Mouse (Mus musculus) liver, embryonic 14.5 days (tissue): ENCODE results near the gene Adprh. TPM values are rescaled to one million over a fixed set of nuclear protein-coding genes. Genes with fewer than 3 reads are reported as not detected.

ENCODE experiments used
- ATAC-seq: fragments of 200-750 bp; cut with Nextera tagmentation; 2 replicates; pipeline ENCODE4 v1.8.0; 2017; ENCODE audit warnings: moderate number of reproducible peaks, mild to moderate bottlenecking, moderate library complexity; ENCODE audit not compliant: insufficient read depth
- DNase-seq, 3 experiments: peaks; one replicate each; pipeline ENCODE4 v3.0.0-alpha.2; 2012 to 2013; ENCODE audit warnings: low read depth in 3 of 3, low spot score in 3 of 3
- H3K27ac ChIP-seq: fragments of 300-500 bp; sonication (generic); 2 replicates; pipeline ENCODE4 v1.5.1; 2014; ENCODE audit warnings: moderate library complexity, mild to moderate bottlenecking, control low read depth, inconsistent platforms
- H3K27me3 ChIP-seq: fragments of 300-500 bp; sonication (generic); 2 replicates; pipeline ENCODE4 v1.6.1; 2014; ENCODE audit warnings: mild to moderate bottlenecking, low read length, moderate library complexity; ENCODE audit not compliant: control insufficient read depth, insufficient read depth
- H3K36me3 ChIP-seq: fragments of 300-500 bp; sonication (generic); replicated peaks from 2 replicates; pipeline ENCODE4 v1.6.1; 2014; ENCODE audit warnings: low read depth; ENCODE audit not compliant: control insufficient read depth, insufficient read depth
- H3K4me1 ChIP-seq, 2 experiments: fragments of 200-500 bp in 1 of 2; fragments of 300-500 bp in 1 of 2; sonication (generic) in 1 of 2; replicated peaks; 2 replicates each; pipeline ENCODE4 v1.6.1; 2012 to 2014; ENCODE audit warnings: antibody characterized with exemption in 1 of 2, inconsistent platforms in 1 of 2, low read length in 1 of 2; ENCODE audit not compliant: control insufficient read depth in 2 of 2, insufficient read depth in 2 of 2
- H3K4me2 ChIP-seq: fragments of 300-500 bp; sonication (generic); 2 replicates; pipeline ENCODE4 v1.6.1; 2014; ENCODE audit warnings: low read depth, mild to moderate bottlenecking, control low read depth, moderate library complexity
- H3K4me3 ChIP-seq, 2 experiments: fragments of 200-500 bp in 1 of 2; fragments of 300-500 bp in 1 of 2; sonication (generic) in 1 of 2; 2 replicates each; pipeline ENCODE4 v1.5.1; 2012 to 2014; ENCODE audit warnings: low read depth in 2 of 2, low read length in 2 of 2, mild to moderate bottlenecking in 2 of 2, control low read depth in 1 of 2, inconsistent platforms in 1 of 2, moderate library complexity in 1 of 2; ENCODE audit not compliant: insufficient read depth in 1 of 2
- H3K9ac ChIP-seq: fragments of 300-500 bp; sonication (generic); replicated peaks from 2 replicates; pipeline ENCODE4 v1.6.1; 2014; ENCODE audit warnings: mild to moderate bottlenecking, control low read depth, moderate library complexity
- H3K9me3 ChIP-seq: fragments of 300-500 bp; sonication (generic); 2 replicates; pipeline ENCODE4 v1.6.1; 2016; ENCODE audit warnings: low read length, mixed read lengths; ENCODE audit not compliant: control insufficient read depth
- CTCF ChIP-seq: IDR thresholded peaks from 2 replicates; pipeline ENCODE4 v1.5.1; 2016; ENCODE audit warnings: antibody characterized with exemption, low read depth, control low read depth
- EP300 ChIP-seq: IDR thresholded peaks from 2 replicates; pipeline ENCODE4 v1.6.1; 2016; ENCODE audit warnings: antibody characterized with exemption, low read depth
- WGBS: fragments of 180-500 bp; shearing (Covaris S2); extraction: QIAGEN DNeasy Blood & Tissue Kit; methylation state at CpG from one replicate; pipeline ENCODE4 v1.1.7; 2014; ENCODE audit not compliant: insufficient replicate concordance; 5-methylcytosine and 5-hydroxymethylcytosine counted together
- polyA plus RNA-seq, 2 experiments: library from polyadenylated mRNA; depleted of rRNA in 1 of 2; stranded (reverse) in 1 of 2; unstranded in 1 of 2; fragments of >200 nt; fragmentation: Nextera tagmentation in 1 of 2; extraction: Ambion mirVana in 1 of 2; gene quantifications; 2 replicates each; pipeline versions ENCODE4 v1.2.1 to v1.2.3; 2012 to 2014

Gene Adprh
- polyA plus RNA-seq, 2 experiments, result 15.2 to 23.7 TPM

DNA sequence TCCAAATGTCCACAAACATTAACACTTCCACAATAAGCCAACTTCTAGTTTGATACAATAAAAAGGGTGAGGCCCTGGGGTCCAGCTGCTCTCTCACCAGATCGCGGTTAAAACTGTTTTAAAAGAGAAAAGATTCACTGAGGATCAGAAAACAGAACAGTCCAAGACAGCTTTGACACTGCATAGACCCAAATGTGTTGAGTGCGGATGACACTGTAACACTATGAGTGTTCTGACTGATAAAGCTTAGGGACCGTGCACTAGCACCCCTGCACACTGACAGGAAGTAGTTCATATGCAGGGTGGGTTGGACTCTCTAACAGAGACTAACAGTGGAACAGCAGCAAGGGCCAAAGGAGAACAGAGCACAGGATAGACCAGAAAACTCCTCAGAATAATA, 1.4 kb upstream of the Adprh start:
- WGBS, result 19% methylated on average over 4 of the region's 4 CpGs
- peak; percentile 43; the same call in 1 of the 2 replicates for ATAC-seq
- Histone ChIP-seq H3K4me2 (no peak overlapping the region; the same call in 1 of the 2 replicates), H3K9ac (no peak overlapping the region), H3K4me1 (peaks cover 18 to 26% of the 10 kb centered on the region in 2 experiments), H3K9me3 (no peaks in the 10 kb centered on the region), H3K36me3 (0 out of 2 replicates have a peak, but pooled peaks cover 2% of the 10 kb centered on the region), H3K27me3 (no peaks in the 10 kb centered on the region), H3K4me3 (no peak overlapping the region), H3K27ac (peak overlapping the region; percentile 48)
- DNase-seq, result no peak
- TF ChIP-seq CTCF (no peak), EP300 (peak; percentile 36)

DNA sequence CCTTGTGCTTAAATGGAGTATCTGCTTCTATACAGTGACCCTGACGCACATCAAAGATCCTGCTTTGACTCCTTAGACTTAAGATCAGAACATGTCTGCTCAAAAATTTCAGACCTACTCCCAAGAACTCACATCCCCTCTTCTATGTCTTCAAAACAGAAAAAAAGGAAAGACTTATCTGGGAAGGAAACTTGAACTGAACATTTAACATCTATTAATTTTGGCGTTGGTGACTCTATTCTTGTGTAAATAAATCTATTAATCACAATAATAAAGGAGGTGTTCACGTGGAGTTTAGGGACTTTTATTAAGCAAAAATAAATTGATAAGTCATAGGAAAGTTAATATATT, 675 bp upstream of the Adprh start:
- H3K9me3 ChIP-seq, result no peaks in the 10 kb centered on the region
- DNase-seq (no peak), ATAC-seq (no peak)
- H3K4me1 ChIP-seq, result peaks cover 12 to 20% of the 10 kb centered on the region in 2 experiments
- H3K27me3 ChIP-seq, result no peaks in the 10 kb centered on the region
- TF ChIP-seq CTCF (no peak), EP300 (no peak)
- peak overlapping the region; percentile 80 to 96 for H3K4me3 ChIP-seq
- H3K4me2 ChIP-seq, result peak overlapping the region; percentile 93
- H3K9ac ChIP-seq, result peak overlapping the region; percentile 98
- WGBS, result 34% methylated on average over 3 of the region's 3 CpGs
- 0 out of 2 replicates have a peak, but pooled peaks cover 2% of the 10 kb centered on the region for H3K36me3 ChIP-seq
- peak overlapping the region; percentile 81 for H3K27ac ChIP-seq

DNA sequence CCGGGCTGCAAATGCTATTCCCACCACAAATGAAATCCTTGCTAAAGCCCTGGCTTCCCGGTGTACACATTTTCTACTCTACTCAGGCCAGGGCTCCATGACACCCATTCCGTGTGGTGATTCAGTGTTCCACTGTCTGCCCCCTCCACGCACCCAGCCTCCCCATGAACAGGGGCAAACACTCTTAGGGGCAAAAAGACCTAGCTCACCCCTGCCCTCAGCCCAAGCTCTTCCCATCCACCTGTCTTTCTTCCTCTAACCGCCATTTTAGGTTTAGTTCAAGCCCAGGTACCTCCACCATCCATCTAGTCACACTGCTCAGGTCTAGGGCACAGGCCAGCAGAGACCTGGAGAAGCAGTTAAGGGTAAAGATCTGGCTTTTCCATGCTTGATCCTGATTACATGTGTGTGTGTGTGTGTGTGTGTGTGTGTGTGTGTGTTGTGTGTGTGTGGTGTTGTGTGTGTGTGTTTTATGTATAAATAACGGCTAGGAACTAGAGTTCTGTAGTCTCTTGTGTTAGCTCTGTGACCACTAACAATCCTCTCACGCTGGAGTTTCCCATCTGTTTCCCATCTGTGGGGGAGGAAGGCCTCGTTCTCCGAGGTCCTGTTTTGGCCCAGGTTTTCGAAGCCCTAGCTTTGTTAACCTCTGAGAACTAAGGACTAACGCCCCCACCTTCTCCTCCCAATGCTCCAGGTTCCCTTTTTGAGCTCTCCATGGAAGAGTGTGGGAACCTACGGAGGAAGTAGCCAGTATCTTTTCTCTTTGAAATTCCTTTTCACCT, 890 bp downstream of the Adprh start:
- TF ChIP-seq CTCF (no peak), EP300 (no peak)
- peak overlapping the region; percentile 98 for H3K9ac ChIP-seq
- H3K4me1 ChIP-seq, result peaks cover 12 to 18% of the 10 kb centered on the region in 2 experiments
- no peaks in the 10 kb centered on the region for H3K9me3 ChIP-seq
- peak overlapping the region; percentile 80 to 96 for H3K4me3 ChIP-seq
- 43% methylated on average over 12 of the region's 12 CpGs for WGBS
- no peak for DNase-seq
- H3K27me3 ChIP-seq, result no peaks in the 10 kb centered on the region
- peaks cover 14% of the 10 kb centered on the region for H3K36me3 ChIP-seq
- peak overlapping the region; percentile 93 for H3K4me2 ChIP-seq
- peak overlapping the region; percentile 50 for H3K27ac ChIP-seq
- ATAC-seq, result no peak

DNA sequence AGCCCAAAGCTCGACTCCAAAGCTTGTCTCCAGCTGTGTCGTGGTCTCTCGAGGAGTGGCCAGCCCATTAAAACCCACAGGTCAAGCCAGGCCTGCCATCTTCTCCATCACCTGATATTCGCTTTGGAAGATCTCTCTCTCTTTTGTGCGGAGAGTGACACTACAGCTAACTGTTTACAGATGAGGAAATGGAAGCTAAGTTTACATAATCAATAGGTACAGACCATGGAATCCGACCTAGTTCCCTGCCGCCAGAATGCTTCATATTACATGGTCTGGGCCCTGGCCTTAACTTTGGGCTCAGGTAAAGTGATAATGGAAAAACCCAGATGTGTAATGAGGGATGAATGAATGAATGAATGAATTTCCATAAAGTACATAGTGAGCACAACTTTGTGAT, 1.8 kb downstream of the Adprh start:
- H3K4me3 ChIP-seq, result no peak overlapping the region
- no peak overlapping the region for H3K4me2 ChIP-seq
- 65% methylated on average over 7 of the region's 7 CpGs for WGBS
- H3K4me1 ChIP-seq, result peaks cover 12 to 18% of the 10 kb centered on the region in 2 experiments
- peaks cover 23% of the 10 kb centered on the region for H3K36me3 ChIP-seq
- DNase-seq (no peak), ATAC-seq (no peak)
- H3K9me3 ChIP-seq, result no peaks in the 10 kb centered on the region
- H3K27me3 ChIP-seq, result no peaks in the 10 kb centered on the region
- no peak overlapping the region for H3K9ac ChIP-seq
- TF ChIP-seq CTCF (no peak), EP300 (no peak)
- H3K27ac ChIP-seq, result no peak overlapping the region

DNA sequence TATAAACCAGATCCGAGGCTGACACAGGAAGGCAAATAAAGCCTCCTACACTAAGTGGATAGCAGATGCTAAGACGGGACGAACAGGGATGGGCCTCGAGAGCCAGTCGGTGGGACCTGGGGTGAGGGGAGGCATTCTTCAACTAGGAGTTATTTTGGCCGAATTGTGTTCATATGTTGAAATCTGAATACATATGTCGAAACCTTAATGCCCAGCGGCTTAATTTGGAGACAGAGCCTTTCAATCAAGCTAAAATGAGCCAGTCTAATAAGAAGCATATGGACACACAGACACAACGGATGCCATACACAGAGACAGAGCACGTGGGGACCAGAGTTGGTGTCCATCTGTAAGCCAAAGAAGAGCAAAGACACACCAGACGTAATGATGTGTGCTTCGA, 4.0 kb downstream of the Adprh start:
- ATAC-seq (no peak), DNase-seq (no peak)
- Histone ChIP-seq H3K4me1 (peaks cover 9 to 12% of the 10 kb centered on the region in 2 experiments), H3K9ac (no peak overlapping the region), H3K9me3 (no peaks in the 10 kb centered on the region), H3K36me3 (peaks cover 33% of the 10 kb centered on the region), H3K4me2 (no peak overlapping the region), H3K27me3 (no peaks in the 10 kb centered on the region), H3K4me3 (no peak overlapping the region), H3K27ac (no peak overlapping the region)
- no peak for TF ChIP-seq CTCF
- TF ChIP-seq EP300, result no peak
- WGBS, result 84% methylated on average over 12 of the region's 12 CpGs
